Mouse (Mus musculus): Measurements from ENCODE around the gene Cbx3. TPM values are rescaled to one million over a fixed set of nuclear protein-coding genes. Genes with fewer than 3 reads are reported as not detected.
A peak's percentile ranks its signal among the peaks of the same experiment; 100 is the strongest.

Gene Cbx3
- polyA plus RNA-seq (2011; ENCODE audit: insufficient read depth, insufficient read length, low read depth, missing spikeins): 341 and 361 TPM in 2 replicates

- TF ChIP-seq EP300 (IDR thresholded peaks at IDR 0.05; ENCODE audit: insufficient read depth, low read depth, low read length) (no peak), CTCF (IDR thresholded peaks at IDR 0.05; ENCODE audit: low read depth, low read length) (no peak), POLR2A (IDR thresholded peaks at IDR 0.05; ENCODE audit: insufficient read depth, low read length) (no peak)
- Histone ChIP-seq H3K36me3 (ENCODE audit: control insufficient read depth, insufficient read depth, low read length, poor library complexity, severe bottlenecking) (peaks cover 65% of the 10 kb centered on the region), H3K9me3 (replicated peaks; ENCODE audit: control insufficient read depth, insufficient read depth, low read length, poor library complexity, severe bottlenecking) (no peaks in the 10 kb centered on the region), H3K4me3 (ENCODE audit: low read depth, low read length) (peak within 1 kb of the TSS; percentile 98), H3K4me1 (ENCODE audit: control insufficient read depth, insufficient read depth, low read length) (peaks cover 1% of the 10 kb centered on the region), H3K9ac (ENCODE audit: low read depth, poor library complexity, severe bottlenecking) (peak within 1 kb of the TSS; percentile 100), H3K27me3 (ENCODE audit: control insufficient read depth, insufficient read depth, low read length, poor library complexity, severe bottlenecking) (no peaks in the 10 kb centered on the region), H3K27ac (ENCODE audit: insufficient read depth, low read length) (peak within 1 kb of the TSS; percentile 96)
Observed at GRCm38 (mm10) chr6:51470311-51471178, at the start of gene Cbx3. Cbx3 (plus strand) TSS chr6:51470360.

- H3K4me1 ChIP-seq (ENCODE audit: control insufficient read depth, insufficient read depth, low read length): no peaks in the 10 kb centered on the region
- TF ChIP-seq CTCF (IDR thresholded peaks at IDR 0.05; ENCODE audit: low read depth, low read length) (no peak), POLR2A (IDR thresholded peaks at IDR 0.05; ENCODE audit: insufficient read depth, low read length) (no peak), EP300 (IDR thresholded peaks at IDR 0.05; ENCODE audit: insufficient read depth, low read depth, low read length) (no peak)
- no peaks in the 10 kb centered on the region for H3K27me3 ChIP-seq (ENCODE audit: control insufficient read depth, insufficient read depth, low read length, poor library complexity, severe bottlenecking)
- no peak overlapping the region for H3K4me3 ChIP-seq (ENCODE audit: low read depth, low read length)
- H3K27ac ChIP-seq (ENCODE audit: insufficient read depth, low read length): no peak overlapping the region
- H3K36me3 ChIP-seq (ENCODE audit: control insufficient read depth, insufficient read depth, low read length, poor library complexity, severe bottlenecking): no peaks in the 10 kb centered on the region
- peaks cover 4% of the 10 kb centered on the region; the same call in 1 of the 2 replicates for H3K9me3 ChIP-seq (replicated peaks; ENCODE audit: control insufficient read depth, insufficient read depth, low read length, poor library complexity, severe bottlenecking)
- H3K9ac ChIP-seq (ENCODE audit: low read depth, poor library complexity, severe bottlenecking): no peak overlapping the region
Observed at GRCm38 (mm10) chr6:51423466-51424122, 46.6 kb upstream of the Cbx3 start.

GRCm38 (mm10) chr6:51424537-51424936 is 45.6 kb upstream of the Cbx3 start:
- Histone ChIP-seq H3K27me3 (ENCODE audit: control insufficient read depth, insufficient read depth, low read length, poor library complexity, severe bottlenecking) (no peaks in the 10 kb centered on the region), H3K9me3 (replicated peaks; ENCODE audit: control insufficient read depth, insufficient read depth, low read length, poor library complexity, severe bottlenecking) (peaks cover 4% of the 10 kb centered on the region; the same call in 1 of the 2 replicates), H3K4me1 (ENCODE audit: control insufficient read depth, insufficient read depth, low read length) (peaks cover 3% of the 10 kb centered on the region), H3K27ac (ENCODE audit: insufficient read depth, low read length) (no peak overlapping the region), H3K9ac (ENCODE audit: low read depth, poor library complexity, severe bottlenecking) (no peak overlapping the region), H3K4me3 (ENCODE audit: low read depth, low read length) (no peak overlapping the region), H3K36me3 (ENCODE audit: control insufficient read depth, insufficient read depth, low read length, poor library complexity, severe bottlenecking) (no peaks in the 10 kb centered on the region)
- TF ChIP-seq POLR2A (IDR thresholded peaks at IDR 0.05; ENCODE audit: insufficient read depth, low read length) (no peak), CTCF (IDR thresholded peaks at IDR 0.05; ENCODE audit: low read depth, low read length) (no peak), EP300 (IDR thresholded peaks at IDR 0.05; ENCODE audit: insufficient read depth, low read depth, low read length) (no peak)

- Histone ChIP-seq H3K9ac (ENCODE audit: low read depth, poor library complexity, severe bottlenecking) (peak within 1 kb of the TSS; percentile 85), H3K4me1 (ENCODE audit: control insufficient read depth, insufficient read depth, low read length) (peaks cover 7% of the 10 kb centered on the region), H3K27ac (ENCODE audit: insufficient read depth, low read length) (no peak within 1 kb of the TSS), H3K36me3 (ENCODE audit: control insufficient read depth, insufficient read depth, low read length, poor library complexity, severe bottlenecking) (no peaks in the 10 kb centered on the region), H3K9me3 (replicated peaks; ENCODE audit: control insufficient read depth, insufficient read depth, low read length, poor library complexity, severe bottlenecking) (no peaks in the 10 kb centered on the region), H3K27me3 (ENCODE audit: control insufficient read depth, insufficient read depth, low read length, poor library complexity, severe bottlenecking) (peaks cover 5% of the 10 kb centered on the region; the same call in 1 of the 2 replicates), H3K4me3 (ENCODE audit: low read depth, low read length) (peak within 1 kb of the TSS; percentile 81)
- TF ChIP-seq CTCF (IDR thresholded peaks at IDR 0.05; ENCODE audit: low read depth, low read length) (no peak), EP300 (IDR thresholded peaks at IDR 0.05; ENCODE audit: insufficient read depth, low read depth, low read length) (no peak), POLR2A (IDR thresholded peaks at IDR 0.05; ENCODE audit: insufficient read depth, low read length) (no peak)
Observed at GRCm38 (mm10) chr6:51432535-51433397, 37.4 kb upstream of the Cbx3 start, which contains the start of gene Nfe2l3. Nfe2l3 (plus strand) TSS chr6:51432670.

- H3K27me3 ChIP-seq (ENCODE audit: control insufficient read depth, insufficient read depth, low read length, poor library complexity, severe bottlenecking): peaks cover 5% of the 10 kb centered on the region; the same call in 1 of the 2 replicates
Observed at GRCm38 (mm10) chr6:51434270-51434669, 35.9 kb upstream of the Cbx3 start.

More at GRCm38 (mm10) chr6:51434270-51434669, 35.9 kb upstream of the Cbx3 start:
- Histone ChIP-seq H3K9ac (ENCODE audit: low read depth, poor library complexity, severe bottlenecking) (no peak overlapping the region), H3K27ac (ENCODE audit: insufficient read depth, low read length) (no peak overlapping the region), H3K4me1 (ENCODE audit: control insufficient read depth, insufficient read depth, low read length) (peaks cover 6% of the 10 kb centered on the region), H3K4me3 (ENCODE audit: low read depth, low read length) (no peak overlapping the region), H3K9me3 (replicated peaks; ENCODE audit: control insufficient read depth, insufficient read depth, low read length, poor library complexity, severe bottlenecking) (no peaks in the 10 kb centered on the region), H3K36me3 (ENCODE audit: control insufficient read depth, insufficient read depth, low read length, poor library complexity, severe bottlenecking) (no peaks in the 10 kb centered on the region)
- TF ChIP-seq CTCF (IDR thresholded peaks at IDR 0.05; ENCODE audit: low read depth, low read length) (no peak), POLR2A (IDR thresholded peaks at IDR 0.05; ENCODE audit: insufficient read depth, low read length) (no peak)

All from ES-Bruce4 (cell line).